Mouse (Mus musculus) embryo, embryonic 9.5 days (tissue): ENCODE data around the gene Lix1l.

ENCODE experiments used
- DNase-seq: peaks from one replicate; pipeline ENCODE4 v3.0.0-alpha.2; 2017; ENCODE audit errors: extremely low spot score

The Lix1l gene

GRCm38 (mm10) chr3:96565105-96565504, 35.8 kb upstream of the Lix1l start:
- DNase-seq, result no peak

GRCm38 (mm10) chr3:96566661-96567450, 34.1 kb upstream of the Lix1l start:
- DNase-seq, result no peak

GRCm38 (mm10) chr3:96568605-96569004, 32.3 kb upstream of the Lix1l start:
- no peak for DNase-seq

- no peak for DNase-seq
These were observed 31.4 kb upstream of the Lix1l start for GRCm38 (mm10) chr3:96569506-96569905.

GRCm38 (mm10) chr3:96569966-96570605, 30.9 kb upstream of the Lix1l start:
- DNase-seq, result no peak

GRCm38 (mm10) chr3:96570643-96571042, 30.3 kb upstream of the Lix1l start:
- DNase-seq, result no peak

- DNase-seq, result no peak
These were observed 29.6 kb upstream of the Lix1l start for GRCm38 (mm10) chr3:96571336-96571735.

GRCm38 (mm10) chr3:96571896-96572698, 28.9 kb upstream of the Lix1l start:
- no peak for DNase-seq

GRCm38 (mm10) chr3:96573611-96574511, 27.1 kb upstream of the Lix1l start:
- no peak for DNase-seq

- no peak for DNase-seq
These were observed 25.5 kb upstream of the Lix1l start for GRCm38 (mm10) chr3:96575272-96575984.

- no peak for DNase-seq
These were observed 24.8 kb upstream of the Lix1l start for GRCm38 (mm10) chr3:96576005-96576658.

- DNase-seq, result peak; percentile 79
These were observed 24.0 kb upstream of the Lix1l start, which contains the start of gene Gm16253 for GRCm38 (mm10) chr3:96576690-96577541. Gene Gm16253, plus strand, starts transcription at chr3:96576984.

GRCm38 (mm10) chr3:96577566-96577965, 23.4 kb upstream of the Lix1l start:
- no peak for DNase-seq

- DNase-seq, result no peak
These were observed 22.2 kb upstream of the Lix1l start for GRCm38 (mm10) chr3:96578561-96579238.

GRCm38 (mm10) chr3:96579239-96579750, 21.7 kb upstream of the Lix1l start:
- no peak for DNase-seq

GRCm38 (mm10) chr3:96579885-96580454, 21.0 kb upstream of the Lix1l start:
- peak; percentile 90 for DNase-seq

- no peak for DNase-seq
These were observed 19.8 kb upstream of the Lix1l start for GRCm38 (mm10) chr3:96581141-96581540.
